8 mouse cellular contexts compared by ENCODE assay signal in the genomic region with DNA sequence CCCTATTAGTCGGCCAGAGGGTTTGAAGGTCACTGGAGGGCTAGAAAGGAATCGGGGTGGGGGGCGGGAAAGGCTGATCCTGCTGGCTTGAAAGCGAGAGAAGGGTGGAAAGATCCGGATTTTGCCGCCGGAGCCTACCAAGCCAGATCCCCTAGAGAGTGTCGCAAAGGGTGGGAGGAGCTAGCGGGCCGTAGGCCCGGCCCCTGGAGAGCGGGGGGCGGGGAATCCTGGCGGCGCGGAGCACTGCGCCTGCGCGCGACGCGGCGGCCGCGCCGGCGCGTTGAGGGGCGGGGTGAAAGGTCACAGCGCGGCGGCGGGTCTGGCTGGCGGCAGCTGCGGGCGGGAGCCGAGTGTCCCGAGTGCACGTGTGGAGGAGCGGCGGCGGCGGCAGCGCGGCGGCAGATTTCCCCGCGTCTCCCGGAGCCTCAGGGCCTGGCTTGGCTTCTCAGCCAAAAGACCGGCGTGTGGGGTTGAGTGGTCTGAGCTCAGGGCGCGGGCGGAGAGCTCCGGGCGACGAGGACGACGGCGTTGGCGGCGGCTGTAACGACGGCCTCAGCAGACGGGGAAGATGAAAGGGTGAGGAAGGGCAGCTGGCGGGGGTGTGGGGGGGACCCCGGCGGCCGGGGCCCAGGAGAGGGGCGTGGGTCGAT. TPM values are rescaled to one million over a fixed set of nuclear protein-coding genes. Genes with fewer than 3 reads are reported as not detected.
A peak's percentile ranks its signal among the peaks of the same experiment; 100 is the strongest.
DNase-seq lines count a peak whose midpoint lies in the region; ATAC-seq and TF ChIP-seq lines count a peak whose summit lies in the region.

A gene (minus strand): TSS at position 170 of the 650 bp plus-strand sequence.
A gene (plus strand): TSS at position 295 of the 650 bp plus-strand sequence.

- intact Hi-C loops in left cerebral cortex, postnatal 10 days (cut with DNase I), result no loop called here

- peak within 1 kb of the TSS; percentile 83 for H3K4me2 ChIP-seq in hindbrain, postnatal 0 days (ENCODE audit: low read depth, low read length)

- H3K27me3 ChIP-seq in hindbrain, postnatal 0 days (ENCODE audit: insufficient read depth, low read length), result no peaks in the 10 kb centered on the region

- peak within 1 kb of the TSS; percentile 97 for H3K27ac ChIP-seq in hindbrain, postnatal 0 days

- under 1% methylated on average over 70 of the region's 71 CpGs for WGBS in hindbrain, postnatal 0 days

- TF ChIP-seq CTCF in hindbrain, postnatal 0 days (IDR thresholded peaks at IDR 0.05; ENCODE audit: low read depth), result no peak

- H3K4me3 ChIP-seq in hindbrain, postnatal 0 days (ENCODE audit: low read length), result peak within 1 kb of the TSS; percentile 98

- H3K9me3 ChIP-seq in hindbrain, postnatal 0 days (ENCODE audit: low read length), result no peaks in the 10 kb centered on the region

- peaks cover 7% of the 10 kb centered on the region; the same call in 1 of the 2 replicates for H3K4me1 ChIP-seq in hindbrain, postnatal 0 days (ENCODE audit: insufficient read depth, low read length)

- H3K9ac ChIP-seq in hindbrain, postnatal 0 days (replicated peaks; ENCODE audit: low read length), result peak within 1 kb of the TSS; percentile 92

- ATAC-seq in hindbrain, postnatal 0 days, result peak; percentile 91
- ATAC-seq in megakaryocyte-erythroid progenitor cell, adult 5-6 weeks (replicated peaks; ENCODE audit: low FRiP score, low TSS enrichment, poor library complexity, severe bottlenecking), result peak; percentile 54

- H3K36me3 ChIP-seq in hindbrain, postnatal 0 days (ENCODE audit: insufficient read depth, low read length), result no peaks in the 10 kb centered on the region

- DNase-seq in ZHBTc4 (ENCODE audit: low read depth, low spot score), result peak; percentile 96
- peak; percentile 90 to 98 for DNase-seq in cerebellum, postnatal 4 days (ENCODE audit: low spot score in 2 of 2)
- DNase-seq in gastrocnemius, adult 18-20 months (ENCODE audit: low spot score), result peak; percentile 89
- DNase-seq in hindbrain, postnatal 0 days (ENCODE audit: low spot score), result peak; percentile 97
- peak; percentile 90 to 94 for DNase-seq in left cerebral cortex, postnatal 10 days (ENCODE audit: extremely low spot score in 1 of 2, low spot score in 2 of 2)
- peak; percentile 93 for DNase-seq in right cerebral cortex, postnatal 25 days
- DNase-seq in urinary bladder, postnatal 4 days (ENCODE audit: low spot score in 2 of 2), result peak; percentile 91 to 93

RNA-seq across cellular contexts. Expression of the first gene that starts in this region (rescaled TPM):
- 10 to 100 TPM; 19.1 to 30.1 TPM for total RNA-seq in gastrocnemius, adult 18-20 months (2021)
- total RNA-seq in hindbrain, postnatal 0 days (2014; rRNA removed), result 165 and 183 TPM in 2 replicates
- polyA plus RNA-seq in hindbrain, postnatal 0 days (2015; fragmentation: Nextera tagmentation; extraction: Ambion mirVana), result 161 TPM in 2 replicates
- 100 to 1,000 TPM; 413 to 416 TPM for total RNA-seq in left cerebral cortex, postnatal 10 days (2021)
- total RNA-seq in megakaryocyte-erythroid progenitor cell, adult 5-6 weeks (2014; fragmentation: Nextera tagmentation), result 20.8 and 28.8 TPM in 2 replicates
- 50.4 and 76.9 TPM in 2 replicates for total RNA-seq in megakaryocyte-erythroid progenitor cell, adult 5-6 weeks (2017)

RNA-seq across cellular contexts. Expression of the second gene that starts in this region (rescaled TPM):
- total RNA-seq in gastrocnemius, adult 18-20 months (2021), result 100 to 1,000 TPM; 183 to 237 TPM
- 10.0 and 10.1 TPM in 2 replicates for total RNA-seq in hindbrain, postnatal 0 days (2014; rRNA removed)
- polyA plus RNA-seq in hindbrain, postnatal 0 days (2015; fragmentation: Nextera tagmentation; extraction: Ambion mirVana), result 56.3 and 56.6 TPM in 2 replicates
- total RNA-seq in left cerebral cortex, postnatal 10 days (2021), result 10 to 100 TPM; 53.9 to 55.2 TPM
- total RNA-seq in megakaryocyte-erythroid progenitor cell, adult 5-6 weeks (2014; fragmentation: Nextera tagmentation), result 116 and 124 TPM in 2 replicates
- total RNA-seq in megakaryocyte-erythroid progenitor cell, adult 5-6 weeks (2017), result 153 and 162 TPM in 2 replicates

Comparison
In these comparisons a context has a peak if more than half of its experiments do, and no peak if none do; other contexts are left out.
1. Peak in every context shown above with its lines: DNase-seq, ATAC-seq, H3K4me3 ChIP-seq and H3K27ac ChIP-seq.